Mouse (Mus musculus) midbrain, embryonic 14.5 days (tissue): ENCODE measurements around the gene Tmigd3. TPM values are rescaled to one million over a fixed set of nuclear protein-coding genes. Genes with fewer than 3 reads are reported as not detected.

ENCODE experiments used
- ATAC-seq: fragments of 200-750 bp; cut with Nextera tagmentation; 2 replicates; pipeline ENCODE4 v1.8.0; 2017; ENCODE audit warnings: moderate number of reproducible peaks, moderate library complexity; ENCODE audit not compliant: low FRiP score, low TSS enrichment
- DNase-seq: peaks from one replicate; pipeline ENCODE4 v3.0.0-alpha.2; 2015
- H3K27ac ChIP-seq: fragments of 300-500 bp; sonication (generic); replicated peaks from 2 replicates; pipeline ENCODE4 v1.5.1; 2014; ENCODE audit warnings: mild to moderate bottlenecking, low read depth, low read length, moderate library complexity
- H3K27me3 ChIP-seq: fragments of 300-500 bp; sonication (generic); 2 replicates; pipeline ENCODE4 v1.6.1; 2014; ENCODE audit warnings: low read length, control low read depth, mixed read lengths; ENCODE audit not compliant: control insufficient read depth, insufficient read depth
- H3K36me3 ChIP-seq: fragments of 300-500 bp; sonication (generic); 2 replicates; pipeline ENCODE4 v1.6.1; 2014; ENCODE audit warnings: low read length, control low read depth; ENCODE audit not compliant: control insufficient read depth, insufficient read depth
- H3K4me1 ChIP-seq: fragments of 300-500 bp; sonication (generic); 2 replicates; pipeline ENCODE4 v1.6.1; 2014; ENCODE audit warnings: mild to moderate bottlenecking, antibody characterized with exemption, low read length, control low read depth; ENCODE audit not compliant: control insufficient read depth, insufficient read depth
- H3K4me2 ChIP-seq: fragments of 300-500 bp; sonication (generic); 2 replicates; pipeline ENCODE4 v1.6.1; 2014; ENCODE audit warnings: mild to moderate bottlenecking, low read length, moderate library complexity
- H3K4me3 ChIP-seq: fragments of 300-500 bp; sonication (generic); replicated peaks from 2 replicates; pipeline ENCODE4 v1.5.1; 2014; ENCODE audit warnings: low read depth, low read length
- H3K9ac ChIP-seq: fragments of 300-500 bp; sonication (generic); replicated peaks from 2 replicates; pipeline ENCODE4 v1.6.1; 2014; ENCODE audit warnings: mild to moderate bottlenecking, low read length, moderate library complexity
- H3K9me3 ChIP-seq: fragments of 300-500 bp; sonication (generic); 2 replicates; pipeline ENCODE4 v1.6.1; 2016; ENCODE audit warnings: low read length, control low read depth, mixed read lengths; ENCODE audit not compliant: control insufficient read depth
- WGBS: fragments of 180-500 bp; shearing (Covaris S2); extraction: QIAGEN DNeasy Blood & Tissue Kit; methylation state at CpG from one replicate; pipeline ENCODE4 v1.1.7; 2014; 5-methylcytosine and 5-hydroxymethylcytosine counted together
- polyA plus RNA-seq: library from polyadenylated mRNA; unstranded; fragments of >200 nt; fragmentation: Nextera tagmentation; extraction: Ambion mirVana; gene quantifications from 2 replicates; pipeline ENCODE4 v1.2.1, GENCODE M21; 2014

The Tmigd3 gene
- polyA plus RNA-seq, 1 experiment from 2014 or later: not detected

DNA sequence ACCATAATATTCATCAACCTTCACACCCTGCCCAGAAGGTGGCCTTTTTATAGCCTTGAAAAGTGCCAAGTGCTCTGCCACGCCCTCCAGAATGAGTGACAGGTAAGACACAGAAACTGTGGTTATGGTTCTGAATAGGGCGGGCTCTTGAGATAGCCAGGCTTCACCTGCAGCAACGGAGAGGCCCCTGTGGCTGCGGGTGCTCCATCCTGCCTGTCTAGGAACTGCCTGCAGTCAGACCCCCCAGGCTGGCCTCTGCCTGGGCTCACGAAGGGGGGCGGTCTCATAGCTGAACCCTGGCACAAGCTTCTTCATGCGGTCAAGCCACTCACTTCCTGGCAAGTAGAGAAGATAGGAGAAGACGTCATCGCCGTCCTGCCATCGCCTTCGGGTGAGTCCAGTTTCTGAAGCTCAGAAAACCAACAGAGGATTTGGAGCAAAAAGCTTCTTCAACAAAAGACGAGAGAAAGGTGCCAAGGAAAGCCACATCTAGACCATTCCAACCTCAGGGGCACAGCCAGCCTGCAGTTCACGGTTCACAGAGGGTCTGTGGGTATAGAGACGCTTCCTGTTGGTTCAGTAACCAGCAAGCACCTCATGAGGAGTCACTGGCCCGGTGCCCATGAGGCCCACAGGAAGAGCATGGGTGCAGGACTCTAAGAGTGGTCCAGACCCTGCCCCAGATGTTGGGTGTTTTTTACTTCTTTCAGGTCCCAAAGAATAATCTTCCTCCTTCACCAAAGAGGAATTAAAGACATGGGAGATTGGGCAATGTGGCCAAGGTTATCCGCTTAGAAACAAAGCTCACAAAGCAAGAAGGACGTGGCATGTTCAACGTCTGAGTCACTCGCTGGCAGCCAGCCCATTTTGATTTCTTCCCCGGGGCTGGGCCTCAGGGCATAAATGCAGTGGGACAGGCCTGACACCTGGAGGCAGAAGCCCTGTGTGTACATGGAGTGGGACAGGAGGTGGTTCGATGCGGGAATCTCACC lies 24.2 kb downstream of the Tmigd3 start:
- H3K27me3 ChIP-seq: no peaks in the 10 kb centered on the region
- no peaks in the 10 kb centered on the region for H3K9me3 ChIP-seq
- WGBS: 86% methylated on average over 23 of the region's 23 CpGs
- no peak overlapping the region for H3K27ac ChIP-seq
- DNase-seq (peak; percentile 56), ATAC-seq (no peak)
- H3K4me1 ChIP-seq: no peaks in the 10 kb centered on the region
- H3K36me3 ChIP-seq: no peaks in the 10 kb centered on the region
- no peak overlapping the region for H3K9ac ChIP-seq
- no peak overlapping the region for H3K4me2 ChIP-seq
- no peak overlapping the region for H3K4me3 ChIP-seq

DNA sequence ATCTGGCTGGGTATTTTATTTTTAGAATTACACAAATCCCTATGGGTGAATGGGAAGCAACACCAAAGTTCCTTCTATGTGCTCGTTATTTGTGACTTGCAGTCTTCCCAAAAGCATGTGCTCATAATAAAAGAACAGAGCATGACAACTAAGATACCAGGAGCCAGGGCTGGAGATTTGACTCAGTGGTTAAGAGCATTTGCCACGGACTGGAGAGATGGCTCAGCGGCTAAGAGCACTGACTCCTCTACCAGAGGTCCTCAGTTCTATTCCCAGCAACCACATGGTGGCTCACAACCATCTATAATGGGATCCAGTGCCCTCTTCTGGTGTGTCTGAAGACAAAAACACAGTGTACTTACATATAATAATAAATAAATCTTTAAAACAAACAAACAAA lies 26.1 kb downstream of the Tmigd3 start:
- Histone ChIP-seq H3K27me3 (no peaks in the 10 kb centered on the region), H3K9ac (no peak overlapping the region), H3K36me3 (no peaks in the 10 kb centered on the region), H3K9me3 (no peaks in the 10 kb centered on the region), H3K4me3 (no peak overlapping the region), H3K4me1 (no peaks in the 10 kb centered on the region), H3K4me2 (no peak overlapping the region), H3K27ac (no peak overlapping the region)
- WGBS: 84% methylated on average over 3 of the region's 3 CpGs
- DNase-seq: no peak
- ATAC-seq: no peak

DNA sequence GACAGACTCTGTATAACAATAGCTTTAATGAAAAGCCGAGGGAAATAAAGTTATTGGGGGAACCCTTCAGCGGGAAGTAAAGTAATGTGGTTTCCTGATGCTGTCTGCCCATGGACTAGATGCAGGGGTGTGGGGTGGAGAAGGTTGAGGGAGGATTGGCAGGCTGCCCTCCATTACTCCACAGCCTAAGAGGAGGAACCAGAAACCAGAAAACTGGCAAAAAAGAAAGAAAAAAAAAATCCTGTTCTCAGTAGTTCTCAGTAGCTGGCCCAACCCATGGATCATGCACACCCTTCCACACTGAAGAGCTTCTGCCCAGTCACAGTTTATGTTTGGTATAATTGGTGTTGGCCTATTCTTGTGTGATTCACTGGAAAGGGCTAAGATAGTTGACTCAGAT lies 27.6 kb downstream of the Tmigd3 start:
- Histone ChIP-seq H3K4me3 (no peak overlapping the region), H3K27ac (no peak overlapping the region), H3K27me3 (no peaks in the 10 kb centered on the region), H3K9me3 (no peaks in the 10 kb centered on the region), H3K4me1 (no peaks in the 10 kb centered on the region), H3K36me3 (no peaks in the 10 kb centered on the region), H3K4me2 (no peak overlapping the region), H3K9ac (no peak overlapping the region)
- 87% methylated on average over 2 of the region's 2 CpGs for WGBS
- ATAC-seq (no peak), DNase-seq (no peak)

DNA sequence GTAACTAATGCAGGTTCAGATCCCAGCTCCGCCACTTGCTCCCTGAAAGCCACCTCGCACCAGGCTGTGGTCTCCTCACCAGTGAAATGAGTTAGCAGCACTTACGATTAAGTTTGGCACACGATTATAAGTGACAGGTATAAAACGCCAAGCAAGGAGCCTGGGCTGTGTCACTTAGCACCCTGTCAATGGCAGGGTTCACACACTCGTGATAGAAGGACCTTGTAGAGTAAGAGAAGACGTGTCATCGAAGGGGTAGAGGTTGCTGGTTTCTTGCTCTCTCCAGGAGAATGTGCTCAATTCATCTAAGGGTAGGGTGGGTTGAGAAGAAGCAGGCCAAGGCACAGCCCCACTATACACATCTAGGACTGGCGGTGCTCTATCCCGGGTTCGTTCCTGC lies 28.2 kb downstream of the Tmigd3 start:
- Histone ChIP-seq H3K27me3 (no peaks in the 10 kb centered on the region), H3K4me1 (no peaks in the 10 kb centered on the region), H3K9me3 (no peaks in the 10 kb centered on the region), H3K9ac (no peak overlapping the region), H3K36me3 (no peaks in the 10 kb centered on the region), H3K4me2 (no peak overlapping the region), H3K27ac (no peak overlapping the region), H3K4me3 (no peak overlapping the region)
- WGBS: 91% methylated on average over 11 of the region's 11 CpGs
- ATAC-seq (no peak), DNase-seq (no peak)

DNA sequence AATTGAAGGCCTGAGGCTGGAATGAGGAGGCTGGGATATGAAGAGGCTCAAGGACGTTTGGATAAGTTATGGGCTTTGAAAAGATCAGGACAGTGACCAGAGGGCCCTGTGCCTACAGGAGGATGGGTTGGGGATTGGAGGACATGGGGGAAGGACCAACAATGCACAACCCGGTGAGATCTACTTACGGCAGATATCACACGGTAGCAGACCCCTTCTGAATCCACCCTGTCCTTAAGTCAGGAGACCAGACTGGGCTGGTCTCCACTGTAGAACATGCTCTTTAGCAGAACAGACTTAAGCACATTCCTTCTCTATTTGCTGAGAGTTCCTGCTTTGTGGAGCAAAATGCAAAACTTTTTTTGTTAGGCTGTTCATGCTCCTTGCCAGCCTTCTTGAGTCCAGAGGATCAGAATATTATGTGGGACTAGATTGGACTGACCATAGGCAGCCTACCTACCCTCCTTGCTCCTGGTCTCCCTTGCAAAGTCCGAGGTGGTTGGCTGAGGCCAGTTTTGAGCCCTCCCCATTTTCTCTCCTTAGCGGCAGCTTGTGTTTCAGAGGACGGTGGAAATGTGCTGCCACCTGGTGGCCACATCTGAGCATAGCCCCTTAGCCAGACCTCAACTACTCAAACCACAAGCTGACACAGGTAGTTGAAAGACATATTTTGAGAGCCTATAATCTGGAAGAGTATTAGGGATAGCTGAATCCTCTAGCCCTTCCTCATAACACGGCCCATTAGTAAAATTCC lies 28.9 kb downstream of the Tmigd3 start:
- Histone ChIP-seq H3K27ac (no peak overlapping the region), H3K27me3 (no peaks in the 10 kb centered on the region), H3K4me1 (no peaks in the 10 kb centered on the region), H3K9ac (no peak overlapping the region), H3K4me3 (no peak overlapping the region), H3K4me2 (no peak overlapping the region), H3K9me3 (no peaks in the 10 kb centered on the region), H3K36me3 (no peaks in the 10 kb centered on the region)
- ATAC-seq (peak; percentile 66; the same call in 1 of the 2 replicates), DNase-seq (peak; percentile 87)
- 41% methylated on average over 8 of the region's 8 CpGs for WGBS

DNA sequence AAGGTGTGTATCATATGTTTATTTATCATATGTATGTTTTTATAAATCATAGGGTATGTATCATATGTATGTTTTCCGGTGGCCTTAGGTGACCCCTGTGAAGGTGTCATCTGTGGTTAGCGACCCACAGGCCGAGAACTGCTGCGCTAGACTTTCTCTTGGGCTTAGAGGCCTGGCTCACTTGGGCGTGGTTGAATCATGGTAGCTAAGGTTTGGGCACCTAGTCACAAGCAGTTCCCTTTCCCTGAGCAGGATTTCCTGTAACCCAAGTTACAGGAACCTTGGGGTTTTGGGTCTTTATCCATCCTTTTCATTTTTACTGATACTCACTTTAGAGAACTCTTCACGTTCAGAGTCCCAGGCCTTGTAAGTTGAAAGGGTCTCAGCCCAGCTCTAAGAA lies 29.6 kb downstream of the Tmigd3 start:
- no peak overlapping the region for H3K9ac ChIP-seq
- H3K4me1 ChIP-seq: no peaks in the 10 kb centered on the region
- no peaks in the 10 kb centered on the region for H3K27me3 ChIP-seq
- WGBS: 81% methylated on average over 6 of the region's 6 CpGs
- DNase-seq: no peak
- ATAC-seq: no peak
- H3K4me2 ChIP-seq: no peak overlapping the region
- no peak overlapping the region for H3K27ac ChIP-seq
- H3K9me3 ChIP-seq: no peaks in the 10 kb centered on the region
- H3K36me3 ChIP-seq: no peaks in the 10 kb centered on the region
- no peak overlapping the region for H3K4me3 ChIP-seq

DNA sequence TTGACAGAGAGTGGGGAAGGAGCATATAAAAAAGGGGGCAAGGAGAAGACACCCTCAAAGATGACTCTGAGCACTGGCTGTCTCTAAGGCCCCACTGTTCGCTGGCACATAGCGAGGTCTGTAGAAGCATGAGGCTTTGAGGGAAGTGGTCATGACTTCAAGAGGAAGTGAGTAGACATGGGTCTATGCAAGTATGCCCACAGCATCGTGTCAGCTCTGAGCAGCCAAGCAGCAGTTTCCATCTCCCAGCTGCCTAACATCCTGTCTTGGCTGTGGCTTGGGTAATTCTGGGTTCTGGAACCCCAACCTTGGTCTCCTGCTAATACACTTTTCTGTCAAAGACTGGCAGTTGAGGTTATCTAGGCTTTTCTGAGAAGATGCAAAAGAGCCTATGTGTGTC lies 30.0 kb downstream of the Tmigd3 start:
- no peak overlapping the region for H3K4me2 ChIP-seq
- H3K9me3 ChIP-seq: no peaks in the 10 kb centered on the region
- H3K27ac ChIP-seq: no peak overlapping the region
- 88% methylated on average over 3 of the region's 3 CpGs for WGBS
- no peaks in the 10 kb centered on the region for H3K36me3 ChIP-seq
- no peaks in the 10 kb centered on the region for H3K4me1 ChIP-seq
- no peak overlapping the region for H3K9ac ChIP-seq
- no peak overlapping the region for H3K4me3 ChIP-seq
- no peak for ATAC-seq
- H3K27me3 ChIP-seq: no peaks in the 10 kb centered on the region
- no peak for DNase-seq

DNA sequence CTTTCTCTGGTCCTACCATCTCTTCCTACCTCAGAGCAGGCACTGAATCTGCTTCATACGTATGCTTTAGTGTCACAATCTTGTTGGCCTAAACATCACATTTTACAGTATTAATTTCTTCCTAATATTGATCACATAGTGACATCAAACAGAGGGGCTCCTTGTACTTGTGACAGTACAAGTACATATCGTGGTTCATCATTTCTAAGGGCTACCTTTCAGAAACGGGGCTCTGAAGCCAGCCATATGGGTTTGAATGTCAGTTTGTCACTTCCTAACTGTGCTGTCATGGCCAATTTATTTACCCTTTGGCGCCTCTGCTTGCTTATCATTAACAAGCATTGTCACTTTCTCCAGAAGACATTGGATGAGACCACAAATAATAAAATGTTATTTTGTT lies 30.8 kb downstream of the Tmigd3 start:
- H3K4me1 ChIP-seq: no peaks in the 10 kb centered on the region
- no peak overlapping the region for H3K4me3 ChIP-seq
- no peak overlapping the region for H3K9ac ChIP-seq
- no peak overlapping the region for H3K4me2 ChIP-seq
- WGBS: 77% methylated on average over 4 of the region's 4 CpGs
- H3K27me3 ChIP-seq: no peaks in the 10 kb centered on the region
- DNase-seq: no peak
- H3K27ac ChIP-seq: no peak overlapping the region
- H3K36me3 ChIP-seq: no peaks in the 10 kb centered on the region
- H3K9me3 ChIP-seq: no peaks in the 10 kb centered on the region
- ATAC-seq: no peak
